ENCODE assay signal across 10 mouse cellular contexts in genomic region chr16:33606691-33607532, GRCm38 (mm10).
DNase-seq lines count a peak whose midpoint lies in the region; ATAC-seq and TF ChIP-seq lines count a peak whose summit lies in the region.
"Had no signal": no experiment of that assay in that cellular context is flagged by ENCODE, and none has a peak within 500 bp of the region (broad histone marks: within the 10 kb centered on the region; RNA-seq: fewer than 3 reads in every experiment).

No protein-coding gene starts in this region.

- in situ Hi-C loops in CH12.LX (cut with MboI; ENCODE audit: low pct_ligation_motif_present, low pct_unique_long_range_greater_than_20kb, low sequenced_read_pairs) = loop anchor here (5.0 kb wide), 1 partner anchor 65 kb away; no protein-coding TSS in a partner anchor

- ATAC-seq in granulocyte monocyte progenitor cell, adult 5-6 weeks (replicated peaks; ENCODE audit: poor library complexity, severe bottlenecking) = no peak
- no peak for ATAC-seq in intestine, postnatal 0 days

- DNase-seq in A20 (ENCODE audit: low read depth, low spot score) = peak; percentile 73
- DNase-seq in CH12.LX (ENCODE audit: extremely low read depth) = peak; percentile 99
- peak; percentile 50 for DNase-seq in heart, adult 8-10 months (ENCODE audit: low spot score)
- DNase-seq in induced T-regulatory cell, adult 2 months (ENCODE audit: low read depth) = peak; percentile 92
- DNase-seq in thymus, postnatal 25 days = no peak
- no peak for DNase-seq in urinary bladder, adult 2 months (ENCODE audit: low spot score)
- DNase-seq: gastrocnemius, postnatal 25 days had no signal

- no peak for TF ChIP-seq CTCF in CH12.LX (conservative IDR thresholded peaks at IDR 0.05 in 1 of 2, IDR thresholded peaks at IDR 0.05 in 1 of 2; ENCODE audit: low read depth in 2 of 2, low read length in 2 of 2)
- TF ChIP-seq CTCF in intestine, postnatal 0 days (IDR thresholded peaks at IDR 0.05; ENCODE audit: low read depth) = no peak

- H3K27ac ChIP-seq in CH12.LX (ENCODE audit: insufficient read depth, low read depth) = peak overlapping the region; percentile 93
- no peak overlapping the region for H3K27ac ChIP-seq in intestine, postnatal 0 days (ENCODE audit: low read depth, low read length)
- H3K27ac ChIP-seq: limb, embryonic 12.5 days had no signal

- H3K36me3 ChIP-seq in CH12.LX (replicated peaks in 1 of 2; ENCODE audit: control insufficient read depth in 1 of 2, insufficient read depth in 1 of 2, low read length in 1 of 2) = peaks cover 16 to 69% of the 10 kb centered on the region in 2 experiments
- no peaks in the 10 kb centered on the region for H3K36me3 ChIP-seq in intestine, postnatal 0 days (ENCODE audit: control insufficient read depth, insufficient read depth)
- H3K36me3 ChIP-seq: limb, embryonic 12.5 days had no signal

- H3K4me3 ChIP-seq in CH12.LX (replicated peaks in 1 of 3; ENCODE audit: low read depth in 2 of 3, low read length in 2 of 3, poor library complexity in 1 of 3) = peak overlapping the region in 1 of 3 experiments; percentile 0
- H3K4me3 ChIP-seq in intestine, postnatal 0 days (ENCODE audit: low read depth, low read length) = no peak overlapping the region
- H3K4me3 ChIP-seq: limb, embryonic 12.5 days had no signal

- TF ChIP-seq EP300 in CH12.LX (IDR thresholded peaks at IDR 0.05; ENCODE audit: low read length) = peak; percentile 96

- dilution Hi-C loops in CH12.LX (cut with MboI; ENCODE audit: extremely low pct_ligation_motif_present, extremely low pct_unique_long_range_greater_than_20kb, low sequenced_read_pairs) = no loop called here

- H3K79me2 ChIP-seq in CH12.LX (replicated peaks; ENCODE audit: control insufficient read depth, extremely low read depth, insufficient read depth, poor library complexity, severe bottlenecking) = no peaks in the 10 kb centered on the region

- TF ChIP-seq RAD21 in CH12.LX (IDR thresholded peaks at IDR 0.05; ENCODE audit: low read depth, low read length) = no peak; the same call in none of the 2 replicates

- H3K9me3 ChIP-seq in CH12.LX (replicated peaks; ENCODE audit: low read length) = peaks cover 21% of the 10 kb centered on the region
- no peaks in the 10 kb centered on the region for H3K9me3 ChIP-seq in intestine, postnatal 0 days (ENCODE audit: control insufficient read depth)
- H3K9me3 ChIP-seq: limb, embryonic 12.5 days had no signal

- no peaks in the 10 kb centered on the region for H3K27me3 ChIP-seq in CH12.LX (replicated peaks)
- no peaks in the 10 kb centered on the region for H3K27me3 ChIP-seq in intestine, postnatal 0 days (replicated peaks; ENCODE audit: control insufficient read depth, insufficient read depth, low read length)
- H3K27me3 ChIP-seq: limb, embryonic 12.5 days had no signal

- 61% methylated on average over 8 of the region's 8 CpGs for WGBS in intestine, postnatal 0 days

- peak; percentile 63 for TF ChIP-seq POLR2A in CH12.LX (IDR thresholded peaks at IDR 0.05; ENCODE audit: low read depth, low read length)

- H3K4me1 ChIP-seq in CH12.LX (ENCODE audit: control insufficient read depth in 1 of 2, insufficient read depth in 2 of 2) = peaks cover 39 to 55% of the 10 kb centered on the region in 2 experiments
- H3K4me1 ChIP-seq in intestine, postnatal 0 days (replicated peaks; ENCODE audit: control insufficient read depth, insufficient read depth, low read length) = no peaks in the 10 kb centered on the region
- H3K4me1 ChIP-seq: limb, embryonic 12.5 days had no signal

- H3K4me2 ChIP-seq in CH12.LX (ENCODE audit: insufficient read depth, low read depth, poor library complexity, severe bottlenecking) = peak overlapping the region; percentile 44
- no peak overlapping the region for H3K4me2 ChIP-seq in intestine, postnatal 0 days (replicated peaks; ENCODE audit: low read depth)
- H3K4me2 ChIP-seq: limb, embryonic 12.5 days had no signal

- H3K9ac ChIP-seq in CH12.LX (ENCODE audit: insufficient read depth, low read depth) = peak overlapping the region; percentile 47
- H3K9ac ChIP-seq in intestine, postnatal 0 days (ENCODE audit: low read depth, low read length) = no peak overlapping the region
- H3K9ac ChIP-seq: limb, embryonic 12.5 days had no signal

TF ChIP-seq in CH12.LX, 34 proteins besides CTCF, POLR2A, EP300 and RAD21:
- TF ChIP-seq NELFE (IDR thresholded peaks at IDR 0.05; ENCODE audit: low read depth, low read length) (0 out of 2 replicates have a peak, but pooled peaks have one; percentile 19), ETS1 (conservative IDR thresholded peaks at IDR 0.05; ENCODE audit: low read depth, low read length) (peak; percentile 99), RCOR1 (conservative IDR thresholded peaks at IDR 0.05; ENCODE audit: low read depth, low read length) (peak; percentile 83; the same call in 1 of the 2 replicates), ZC3H11A (IDR thresholded peaks at IDR 0.05; ENCODE audit: low read depth, low read length) (no peak), MAFK (IDR thresholded peaks at IDR 0.05; ENCODE audit: insufficient replicate concordance, low read length) (peak; percentile 77), ZKSCAN1 (IDR thresholded peaks at IDR 0.05; ENCODE audit: borderline replicate concordance, low read depth, low read length) (peak; percentile 58; the same call in 1 of the 2 replicates), KAT2A (IDR thresholded peaks at IDR 0.05; ENCODE audit: insufficient replicate concordance, low read length) (0 out of 2 replicates have a peak, but pooled peaks have one; percentile 62), USF2 (conservative IDR thresholded peaks at IDR 0.05; ENCODE audit: low read depth, low read length) (peak; percentile 85), ZMIZ1 (IDR thresholded peaks at IDR 0.05; ENCODE audit: low read depth, low read length) (0 out of 2 replicates have a peak, but pooled peaks have one; percentile 18), ZNF384 (IDR thresholded peaks at IDR 0.05; ENCODE audit: low read depth, low read length) (peak; percentile 96), CHD1 (IDR thresholded peaks at IDR 0.05; ENCODE audit: low read depth, low read length) (peak; percentile 73), TCF12 (IDR thresholded peaks at IDR 0.05; ENCODE audit: low read depth, low read length) (peak; percentile 91), JUN (IDR thresholded peaks at IDR 0.05; ENCODE audit: insufficient read depth, low read depth, low read length) (peak; percentile 92), MEF2A (IDR thresholded peaks at IDR 0.05; ENCODE audit: borderline replicate concordance, low read depth, low read length) (peak; percentile 89; the same call in 1 of the 2 replicates), CHD2 (IDR thresholded peaks at IDR 0.05; ENCODE audit: low read length) (peak; percentile 37; the same call in 1 of the 2 replicates), NRF1 (IDR thresholded peaks at IDR 0.05; ENCODE audit: low read depth, low read length) (0 out of 2 replicates have a peak, but pooled peaks have one; percentile 20), MYC (IDR thresholded peaks at IDR 0.05; ENCODE audit: low read depth, low read length) (peak; percentile 99), MXI1 (IDR thresholded peaks at IDR 0.05; ENCODE audit: low read depth, low read length) (peak; percentile 85; the same call in 1 of the 2 replicates), BHLHE40 (IDR thresholded peaks at IDR 0.05; ENCODE audit: low read depth, low read length) (peak; percentile 99), ELF1 (IDR thresholded peaks at IDR 0.05; ENCODE audit: low read depth, low read length) (peak; percentile 84), MAX (IDR thresholded peaks at IDR 0.05; ENCODE audit: low read length) (peak; percentile 95), TBP (conservative IDR thresholded peaks at IDR 0.05; ENCODE audit: low read depth, low read length) (peak; percentile 36), JUND (conservative IDR thresholded peaks at IDR 0.05; ENCODE audit: low read depth, low read length) (peak; percentile 82), SIN3A (IDR thresholded peaks at IDR 0.05; ENCODE audit: low read length) (peak; percentile 93), IRF4 (IDR thresholded peaks at IDR 0.05; ENCODE audit: low read depth, low read length) (peak; percentile 83), POLR2AphosphoS2 (IDR thresholded peaks at IDR 0.05; ENCODE audit: low read depth, low read length) (no peak; the same call in 1 of the 2 replicates), HCFC1 (IDR thresholded peaks at IDR 0.05; ENCODE audit: low read depth, low read length) (peak; percentile 64), GABPA (IDR thresholded peaks at IDR 0.05; ENCODE audit: insufficient replicate concordance, low read depth, low read length) (no peak), MAZ (IDR thresholded peaks at IDR 0.05; ENCODE audit: low read depth, low read length) (peak; percentile 94), E2F4 (IDR thresholded peaks at IDR 0.05; ENCODE audit: insufficient replicate concordance, low read depth, low read length) (0 out of 2 replicates have a peak, but pooled peaks have one; percentile 65), USF1 (IDR thresholded peaks at IDR 0.05; ENCODE audit: low read depth, low read length) (peak; percentile 83), SMC3 (IDR thresholded peaks at IDR 0.05; ENCODE audit: low read depth, low read length) (peak; percentile 6; the same call in 1 of the 2 replicates), PAX5 (IDR thresholded peaks at IDR 0.05; ENCODE audit: low read length) (no peak), UBTF (IDR thresholded peaks at IDR 0.05; ENCODE audit: low read depth, low read length) (no peak)

Comparison
In these comparisons a context has a peak if more than half of its experiments do, and no peak if none do; other contexts are left out.
1. DNase-seq: peak in A20 (single experiment), CH12.LX (single experiment), heart, adult 8-10 months (single experiment) and induced T-regulatory cell, adult 2 months (single experiment); none in thymus, postnatal 25 days (single experiment) and urinary bladder, adult 2 months (single experiment).